Mouse (Mus musculus): Measurements from ENCODE around the gene Cryaa. TPM values are rescaled to one million over a fixed set of nuclear protein-coding genes. Genes with fewer than 3 reads are reported as not detected.
A peak's percentile ranks its signal among the peaks of the same experiment; 100 is the strongest.
"Not testable (repeated sequence)": the region's sequence is repeated elsewhere in the genome, so short reads cannot be mapped to it uniquely, and the experiment has no call there.

Gene Cryaa
- polyA plus RNA-seq, 1 experiment from 2014 or later, result 0.20 TPM

DNA sequence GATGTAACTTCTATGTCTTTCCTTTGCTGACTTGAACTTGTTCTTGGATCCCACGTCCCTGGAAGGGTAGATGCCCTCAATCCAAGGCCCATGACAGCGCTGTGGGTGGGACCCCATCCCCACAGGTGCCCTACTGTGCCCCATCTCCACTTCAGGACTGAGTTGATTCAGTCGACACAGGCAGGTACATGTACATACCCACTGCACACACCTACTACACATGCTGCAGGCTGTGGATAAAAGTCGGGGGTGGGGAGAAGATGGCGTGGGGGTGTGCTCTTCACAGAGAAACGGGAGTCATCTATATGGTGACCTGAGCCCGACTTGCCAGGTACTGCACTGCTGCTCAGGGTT lies 16.4 kb downstream of the Cryaa start:
- 60% methylated on average over 7 of the region's 7 CpGs for WGBS
- 0 out of 2 replicates have a peak, but pooled peaks cover 9% of the 10 kb centered on the region for H3K4me1 ChIP-seq (ENCODE audit: control insufficient read depth, insufficient read depth, low read length)
- H3K9ac ChIP-seq (replicated peaks; ENCODE audit: low read depth, low read length), result no peak overlapping the region
- H3K4me3 ChIP-seq (ENCODE audit: low read depth, low read length), result no peak overlapping the region
- no peak overlapping the region for H3K27ac ChIP-seq (ENCODE audit: low read depth, low read length)
- no peaks in the 10 kb centered on the region for H3K27me3 ChIP-seq (ENCODE audit: control insufficient read depth, insufficient read depth, low read length)
- ATAC-seq (ENCODE audit: low read depth), result 0 out of 2 replicates have a peak, but pooled peaks have one; percentile 38
- H3K36me3 ChIP-seq (ENCODE audit: control insufficient read depth, insufficient read depth, low read length), result no peaks in the 10 kb centered on the region
- H3K9me3 ChIP-seq (ENCODE audit: control insufficient read depth, low read length), result no peaks in the 10 kb centered on the region
- H3K4me2 ChIP-seq (ENCODE audit: low read depth, low read length), result no peak overlapping the region

DNA sequence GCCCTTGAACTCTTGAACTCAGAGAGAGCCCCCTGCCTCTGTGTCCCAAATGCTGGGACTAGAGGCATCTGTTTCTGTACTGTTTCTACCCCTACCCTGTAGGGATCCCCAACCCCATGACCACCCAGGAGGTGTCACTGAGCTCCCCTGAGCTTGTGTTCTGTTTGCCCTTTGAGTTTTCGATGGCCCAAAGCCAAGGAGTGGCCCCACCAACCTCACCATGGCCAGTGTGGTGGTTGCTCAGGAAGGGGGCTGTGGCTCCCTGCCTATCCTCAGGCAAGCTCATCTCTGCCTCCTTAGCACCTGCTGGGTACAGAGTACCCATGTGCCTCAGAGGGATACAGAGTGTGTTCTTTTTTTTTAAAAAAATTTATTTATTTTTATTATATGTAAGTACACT lies 17.3 kb downstream of the Cryaa start:
- Histone ChIP-seq H3K27me3 (ENCODE audit: control insufficient read depth, insufficient read depth, low read length) (no peaks in the 10 kb centered on the region), H3K36me3 (ENCODE audit: control insufficient read depth, insufficient read depth, low read length) (no peaks in the 10 kb centered on the region), H3K4me1 (ENCODE audit: control insufficient read depth, insufficient read depth, low read length) (0 out of 2 replicates have a peak, but pooled peaks cover 9% of the 10 kb centered on the region), H3K4me2 (ENCODE audit: low read depth, low read length) (no peak overlapping the region), H3K4me3 (ENCODE audit: low read depth, low read length) (no peak overlapping the region), H3K9ac (replicated peaks; ENCODE audit: low read depth, low read length) (no peak overlapping the region), H3K9me3 (ENCODE audit: control insufficient read depth, low read length) (no peaks in the 10 kb centered on the region), H3K27ac (ENCODE audit: low read depth, low read length) (no peak overlapping the region)
- 95% methylated on average over 1 of the region's 1 CpGs for WGBS
- no peak for ATAC-seq (ENCODE audit: low read depth)

- not testable (repeated sequence) for H3K9ac ChIP-seq (replicated peaks; ENCODE audit: low read depth, low read length); H3K9me3 ChIP-seq (ENCODE audit: control insufficient read depth, low read length); H3K4me1 ChIP-seq (ENCODE audit: control insufficient read depth, insufficient read depth, low read length); H3K4me2 ChIP-seq (ENCODE audit: low read depth, low read length); ATAC-seq (ENCODE audit: low read depth); H3K27me3 ChIP-seq (ENCODE audit: control insufficient read depth, insufficient read depth, low read length); H3K27ac ChIP-seq (ENCODE audit: low read depth, low read length); H3K36me3 ChIP-seq (ENCODE audit: control insufficient read depth, insufficient read depth, low read length); H3K4me3 ChIP-seq (ENCODE audit: low read depth, low read length)
- 93% methylated on average over 6 of the region's 7 CpGs for WGBS
Measured at GRCm38 (mm10) chr17:31695356-31695755, 17.7 kb downstream of the Cryaa start.

DNA sequence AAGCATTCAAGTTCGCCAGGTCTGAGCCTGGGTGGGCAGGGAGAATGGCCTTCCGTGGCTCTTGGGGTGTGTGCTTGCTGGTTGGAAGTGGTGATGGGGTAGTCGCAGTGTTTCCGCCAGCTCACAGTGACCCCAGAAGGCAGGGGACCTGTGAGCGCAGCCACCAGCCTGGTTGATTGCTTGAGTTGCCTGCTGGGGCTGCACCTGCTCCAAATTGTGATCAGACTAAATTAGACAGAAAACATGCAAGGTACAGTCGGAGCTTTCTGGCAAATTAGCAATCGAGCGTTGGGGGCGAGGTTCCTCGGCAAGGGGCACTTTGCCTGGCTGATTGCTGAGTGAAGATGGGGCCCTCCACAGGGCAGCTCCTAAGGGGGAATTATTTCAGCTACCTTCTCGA lies 20.7 kb downstream of the Cryaa start:
- H3K9me3 ChIP-seq (ENCODE audit: control insufficient read depth, low read length), result no peaks in the 10 kb centered on the region
- no peak overlapping the region for H3K9ac ChIP-seq (replicated peaks; ENCODE audit: low read depth, low read length)
- H3K36me3 ChIP-seq (ENCODE audit: control insufficient read depth, insufficient read depth, low read length), result no peaks in the 10 kb centered on the region
- no peak overlapping the region for H3K4me2 ChIP-seq (ENCODE audit: low read depth, low read length)
- H3K27me3 ChIP-seq (ENCODE audit: control insufficient read depth, insufficient read depth, low read length), result no peaks in the 10 kb centered on the region
- H3K4me3 ChIP-seq (ENCODE audit: low read depth, low read length), result no peak overlapping the region
- no peak for ATAC-seq (ENCODE audit: low read depth)
- 56% methylated on average over 11 of the region's 11 CpGs for WGBS
- H3K27ac ChIP-seq (ENCODE audit: low read depth, low read length), result no peak overlapping the region
- 0 out of 2 replicates have a peak, but pooled peaks cover 9% of the 10 kb centered on the region for H3K4me1 ChIP-seq (ENCODE audit: control insufficient read depth, insufficient read depth, low read length)

GRCm38 (mm10) chr17:31703276-31703980 lies 25.8 kb downstream of the Cryaa start:
- ATAC-seq (ENCODE audit: low read depth), result no peak
- H3K9ac ChIP-seq (replicated peaks; ENCODE audit: low read depth, low read length), result no peak overlapping the region
- H3K36me3 ChIP-seq (ENCODE audit: control insufficient read depth, insufficient read depth, low read length), result no peaks in the 10 kb centered on the region
- no peaks in the 10 kb centered on the region for H3K4me1 ChIP-seq (ENCODE audit: control insufficient read depth, insufficient read depth, low read length)
- H3K27ac ChIP-seq (ENCODE audit: low read depth, low read length), result no peak overlapping the region
- no peak overlapping the region for H3K4me3 ChIP-seq (ENCODE audit: low read depth, low read length)
- no peaks in the 10 kb centered on the region for H3K9me3 ChIP-seq (ENCODE audit: control insufficient read depth, low read length)
- 75% methylated on average over 6 of the region's 6 CpGs for WGBS
- no peak overlapping the region for H3K4me2 ChIP-seq (ENCODE audit: low read depth, low read length)
- H3K27me3 ChIP-seq (ENCODE audit: control insufficient read depth, insufficient read depth, low read length), result no peaks in the 10 kb centered on the region

GRCm38 (mm10) chr17:31705271-31706020 lies 27.8 kb downstream of the Cryaa start:
- Histone ChIP-seq H3K4me2 (ENCODE audit: low read depth, low read length) (no peak overlapping the region), H3K9me3 (ENCODE audit: control insufficient read depth, low read length) (no peaks in the 10 kb centered on the region), H3K27me3 (ENCODE audit: control insufficient read depth, insufficient read depth, low read length) (no peaks in the 10 kb centered on the region), H3K27ac (ENCODE audit: low read depth, low read length) (no peak overlapping the region), H3K36me3 (ENCODE audit: control insufficient read depth, insufficient read depth, low read length) (no peaks in the 10 kb centered on the region), H3K4me3 (ENCODE audit: low read depth, low read length) (no peak overlapping the region), H3K9ac (replicated peaks; ENCODE audit: low read depth, low read length) (no peak overlapping the region), H3K4me1 (ENCODE audit: control insufficient read depth, insufficient read depth, low read length) (no peaks in the 10 kb centered on the region)
- 62% methylated on average over 20 of the region's 20 CpGs for WGBS
- no peak for ATAC-seq (ENCODE audit: low read depth)

- H3K9me3 ChIP-seq (ENCODE audit: control insufficient read depth, low read length), result no peaks in the 10 kb centered on the region
- no peak overlapping the region for H3K27ac ChIP-seq (ENCODE audit: low read depth, low read length)
- WGBS, result 52% methylated on average over 7 of the region's 7 CpGs
- no peak overlapping the region for H3K4me2 ChIP-seq (ENCODE audit: low read depth, low read length)
- H3K4me1 ChIP-seq (ENCODE audit: control insufficient read depth, insufficient read depth, low read length), result no peaks in the 10 kb centered on the region
- no peak overlapping the region for H3K9ac ChIP-seq (replicated peaks; ENCODE audit: low read depth, low read length)
- no peak for ATAC-seq (ENCODE audit: low read depth)
- H3K27me3 ChIP-seq (ENCODE audit: control insufficient read depth, insufficient read depth, low read length), result no peaks in the 10 kb centered on the region
- H3K4me3 ChIP-seq (ENCODE audit: low read depth, low read length), result no peak overlapping the region
- no peaks in the 10 kb centered on the region for H3K36me3 ChIP-seq (ENCODE audit: control insufficient read depth, insufficient read depth, low read length)
Measured at GRCm38 (mm10) chr17:31709121-31709741, 31.6 kb downstream of the Cryaa start.

DNA sequence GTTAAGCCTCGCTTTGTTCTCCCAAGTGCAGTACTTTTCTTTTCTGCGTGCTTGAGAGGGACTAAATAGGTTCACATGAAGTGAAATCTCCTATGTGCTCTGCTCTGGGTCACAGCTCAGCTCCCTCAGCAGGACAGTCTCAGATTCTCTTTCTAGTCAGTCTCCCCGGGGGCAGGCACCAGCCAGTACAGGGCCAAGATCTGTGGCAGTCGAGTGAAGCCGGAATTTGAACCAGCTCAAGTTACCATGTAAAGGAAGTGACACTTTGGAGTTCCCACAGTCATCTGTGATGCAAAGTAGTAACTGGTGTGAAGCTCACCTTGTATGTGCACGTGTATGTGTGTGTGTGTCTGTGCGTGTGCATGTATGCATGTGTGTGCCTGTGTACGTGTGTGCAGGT lies 32.8 kb downstream of the Cryaa start:
- H3K27ac ChIP-seq (ENCODE audit: low read depth, low read length), result no peak overlapping the region
- H3K4me3 ChIP-seq (ENCODE audit: low read depth, low read length), result no peak overlapping the region
- no peaks in the 10 kb centered on the region for H3K4me1 ChIP-seq (ENCODE audit: control insufficient read depth, insufficient read depth, low read length)
- 81% methylated on average over 8 of the region's 8 CpGs for WGBS
- H3K36me3 ChIP-seq (ENCODE audit: control insufficient read depth, insufficient read depth, low read length), result no peaks in the 10 kb centered on the region
- no peak for ATAC-seq (ENCODE audit: low read depth)
- H3K9me3 ChIP-seq (ENCODE audit: control insufficient read depth, low read length), result no peaks in the 10 kb centered on the region
- H3K4me2 ChIP-seq (ENCODE audit: low read depth, low read length), result no peak overlapping the region
- no peak overlapping the region for H3K9ac ChIP-seq (replicated peaks; ENCODE audit: low read depth, low read length)
- H3K27me3 ChIP-seq (ENCODE audit: control insufficient read depth, insufficient read depth, low read length), result no peaks in the 10 kb centered on the region

GRCm38 (mm10) chr17:31713709-31714108 lies 36.1 kb downstream of the Cryaa start:
- Histone ChIP-seq H3K9ac (replicated peaks; ENCODE audit: low read depth, low read length) (no peak overlapping the region), H3K27ac (ENCODE audit: low read depth, low read length) (no peak overlapping the region), H3K4me2 (ENCODE audit: low read depth, low read length) (no peak overlapping the region), H3K4me3 (ENCODE audit: low read depth, low read length) (no peak overlapping the region), H3K27me3 (ENCODE audit: control insufficient read depth, insufficient read depth, low read length) (no peaks in the 10 kb centered on the region), H3K36me3 (ENCODE audit: control insufficient read depth, insufficient read depth, low read length) (no peaks in the 10 kb centered on the region), H3K4me1 (ENCODE audit: control insufficient read depth, insufficient read depth, low read length) (no peaks in the 10 kb centered on the region), H3K9me3 (ENCODE audit: control insufficient read depth, low read length) (no peaks in the 10 kb centered on the region)
- 84% methylated on average over 9 of the region's 9 CpGs for WGBS
- no peak for ATAC-seq (ENCODE audit: low read depth)

Measured in neural tube, embryonic 14.5 days (tissue).